Mouse (Mus musculus): ENCODE results near the gene Shb.

Shb gene

DNA sequence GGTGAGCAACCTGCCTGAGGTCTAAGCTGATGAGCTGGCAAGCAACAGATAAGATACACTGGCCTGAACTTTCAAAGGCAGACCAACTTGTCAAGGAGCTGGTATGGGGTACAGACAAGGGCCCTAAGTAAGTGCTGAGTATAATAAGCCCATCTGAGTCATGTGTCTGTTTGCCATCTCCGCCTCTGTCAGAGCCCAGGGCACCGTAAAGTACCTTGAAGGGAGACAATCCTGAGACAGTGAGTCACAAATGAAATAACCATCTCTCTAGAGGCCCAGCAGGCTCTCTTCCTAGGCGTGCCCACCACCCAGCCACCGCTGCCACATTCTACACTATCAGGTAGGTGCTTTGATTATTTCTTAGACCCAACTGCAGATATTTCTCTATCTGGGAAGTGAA lies 77.3 kb downstream of the Shb start:
- no peak for DNase-seq (ENCODE audit: low spot score)

DNA sequence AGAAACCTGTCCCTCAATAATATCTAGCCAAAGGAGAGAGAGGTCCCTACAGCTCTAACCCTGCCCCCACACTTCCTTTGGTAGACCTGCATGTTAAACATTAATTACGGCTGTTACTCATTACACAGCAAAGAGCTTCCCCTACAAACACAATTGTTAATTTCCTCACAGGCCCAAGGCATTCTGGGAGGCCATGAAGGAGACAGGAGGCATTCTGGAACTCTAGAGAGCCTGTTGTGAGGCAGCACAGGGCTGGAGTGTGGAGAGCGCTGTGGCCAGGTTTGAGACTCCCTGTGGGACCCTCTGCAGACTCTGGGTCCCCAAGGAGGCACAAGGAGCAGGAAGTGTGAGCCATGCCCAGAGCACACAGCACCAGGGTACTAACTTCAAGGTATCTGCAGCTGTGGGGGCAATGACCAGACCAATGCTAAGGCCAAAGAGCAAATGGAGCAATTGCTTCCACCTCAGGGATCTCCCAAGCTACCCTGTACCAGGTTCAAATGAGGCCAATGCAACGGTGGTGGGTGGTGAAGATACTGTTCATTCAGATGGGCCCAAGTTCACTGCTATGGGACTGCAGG lies 78.9 kb downstream of the Shb start:
- DNase-seq (ENCODE audit: low spot score): peak; percentile 49

DNA sequence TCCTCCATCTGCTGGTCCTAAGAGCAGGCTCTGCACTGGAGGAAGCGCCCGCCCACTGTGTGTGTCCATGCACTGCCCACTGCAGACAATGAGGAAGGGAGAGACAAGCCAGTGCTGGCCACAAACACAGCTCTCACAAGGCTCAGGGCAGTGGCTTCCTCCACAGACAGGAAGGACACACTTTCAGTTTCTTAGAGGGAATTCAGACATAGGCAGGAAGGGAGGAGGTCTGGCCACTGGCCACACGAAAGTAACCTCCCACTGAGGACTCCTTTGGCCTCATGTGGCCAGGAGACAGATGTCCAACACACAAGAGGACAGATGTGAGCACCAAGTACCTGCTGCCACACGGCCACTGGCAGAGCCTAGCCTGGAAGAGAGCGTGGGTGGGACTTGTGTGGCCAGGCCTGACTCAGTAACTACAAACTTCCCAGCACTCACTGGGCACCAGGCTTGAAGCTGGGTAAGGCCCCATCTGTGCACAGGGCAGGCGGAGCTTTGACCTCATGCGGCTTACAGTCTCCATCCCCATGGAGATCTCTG lies 79.6 kb downstream of the Shb start:
- DNase-seq (ENCODE audit: low spot score): peak; percentile 77

DNA sequence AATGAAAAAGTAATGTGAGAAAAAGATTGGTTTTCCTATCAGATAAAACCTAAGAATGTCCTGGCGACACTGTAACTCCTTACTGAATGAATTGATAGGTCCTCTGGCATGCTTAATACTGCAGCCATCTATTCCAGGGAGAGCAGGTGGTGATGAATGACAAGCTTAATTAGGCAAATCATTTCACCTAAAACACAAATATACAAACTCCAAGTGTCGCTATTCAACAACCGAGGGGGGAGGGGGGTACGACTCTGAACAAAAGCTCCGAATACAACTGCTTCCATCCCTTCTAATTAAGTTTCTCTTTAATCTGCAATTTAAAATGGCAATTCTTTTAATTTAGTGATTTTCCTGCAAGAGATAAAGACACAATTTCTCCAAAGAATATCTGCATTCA lies 83.3 kb downstream of the Shb start:
- DNase-seq (ENCODE audit: low spot score): no peak

DNA sequence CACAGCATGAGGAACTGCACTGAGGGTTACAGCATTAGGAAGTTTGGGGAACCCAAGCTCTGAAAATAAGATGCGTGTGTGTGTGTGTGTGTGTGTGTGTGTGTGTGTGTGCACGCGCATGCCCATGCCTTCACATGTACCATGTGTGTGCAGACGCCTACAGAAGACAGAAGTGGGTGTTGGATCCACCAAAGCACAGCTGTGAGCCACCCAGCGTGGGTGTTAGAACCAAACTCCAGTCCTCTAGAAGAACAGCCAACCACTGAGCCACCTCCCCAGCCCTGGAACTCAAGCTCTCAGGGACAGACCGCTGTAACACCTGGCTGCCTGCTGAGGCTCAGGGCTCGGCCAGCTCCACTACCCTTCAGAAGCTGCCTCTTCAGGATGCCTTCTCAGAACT lies 83.8 kb downstream of the Shb start:
- no peak for DNase-seq (ENCODE audit: low spot score)

DNA sequence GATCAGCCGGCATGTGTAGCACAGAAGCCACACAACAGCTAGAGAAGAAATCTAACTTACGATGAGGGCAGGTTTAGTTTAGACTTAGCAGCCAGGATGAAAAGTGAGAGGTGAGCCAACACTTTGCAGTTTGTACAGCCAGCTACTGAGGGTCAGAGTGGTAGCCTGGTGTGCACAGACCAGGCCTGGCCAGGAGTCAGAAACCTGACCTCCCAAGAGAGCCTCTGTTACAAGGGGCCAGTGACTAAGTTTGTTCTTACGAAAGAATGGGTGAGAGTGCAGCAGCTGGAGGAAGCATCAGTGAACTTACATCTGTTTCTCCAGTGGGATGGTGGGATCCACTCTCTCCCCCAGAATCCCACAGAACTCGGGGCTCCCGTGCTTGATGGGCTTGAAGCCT lies 85.1 kb downstream of the Shb start:
- no peak for DNase-seq (ENCODE audit: low spot score)

DNA sequence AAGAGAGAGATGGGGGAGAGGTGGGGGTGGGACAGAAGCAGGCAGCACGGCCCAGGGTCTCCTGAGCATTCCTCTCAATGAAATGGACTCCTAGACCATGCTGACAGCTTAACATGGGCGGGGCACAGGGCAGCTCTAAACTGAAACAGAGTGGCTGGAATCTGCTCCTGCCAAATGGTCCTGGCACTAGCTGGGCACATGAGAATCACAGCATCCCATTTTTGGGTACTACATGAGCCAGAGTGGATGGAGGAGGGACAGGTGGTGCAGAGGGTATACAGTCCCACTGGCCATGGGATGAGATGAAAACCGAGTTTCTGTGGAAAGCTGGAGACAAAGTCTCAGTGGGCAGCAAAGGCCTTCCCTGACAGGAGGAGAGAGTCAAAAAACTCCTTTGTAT lies 87.0 kb downstream of the Shb start:
- DNase-seq (ENCODE audit: low spot score): no peak

DNA sequence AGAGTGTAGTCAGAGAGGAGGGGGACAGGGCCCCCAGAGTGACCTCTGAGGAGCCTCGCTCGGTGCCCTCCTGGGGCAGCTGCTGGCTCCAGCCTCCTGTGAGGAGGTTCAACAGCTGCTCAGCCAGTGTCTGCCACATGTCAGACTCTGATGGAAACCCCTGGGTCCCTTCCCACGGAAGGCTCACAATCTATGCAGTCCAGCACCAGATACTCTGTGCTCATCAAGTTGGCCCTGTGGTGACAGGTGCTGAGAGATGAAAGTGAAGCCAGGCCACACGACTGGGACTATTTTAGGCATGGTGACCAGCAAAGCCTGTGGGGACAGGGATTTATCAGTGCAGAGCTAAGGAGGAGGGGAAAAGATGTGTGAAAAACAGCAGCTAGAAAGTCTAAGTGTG lies 87.5 kb downstream of the Shb start:
- DNase-seq (ENCODE audit: low spot score): no peak

DNA sequence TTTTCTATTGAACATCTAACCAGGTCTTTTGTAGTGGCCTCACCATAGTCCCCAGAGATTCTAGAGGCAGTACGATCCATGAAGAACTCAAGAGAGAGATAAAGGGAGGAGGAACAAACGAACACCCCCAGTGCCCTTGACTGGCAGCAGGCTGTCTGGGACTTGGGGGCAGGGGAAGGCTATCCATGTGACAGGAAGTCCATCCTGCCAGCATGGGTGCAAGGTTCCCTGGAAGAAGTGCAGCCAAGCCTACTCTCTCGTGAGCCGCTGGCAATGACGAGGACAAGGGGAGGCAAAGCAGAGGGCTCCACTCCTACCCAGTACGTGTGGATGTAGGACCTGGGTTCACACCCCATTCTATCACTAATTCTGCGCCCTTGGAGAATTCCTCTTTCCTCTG lies 88.6 kb downstream of the Shb start:
- no peak for DNase-seq (ENCODE audit: low spot score)

DNA sequence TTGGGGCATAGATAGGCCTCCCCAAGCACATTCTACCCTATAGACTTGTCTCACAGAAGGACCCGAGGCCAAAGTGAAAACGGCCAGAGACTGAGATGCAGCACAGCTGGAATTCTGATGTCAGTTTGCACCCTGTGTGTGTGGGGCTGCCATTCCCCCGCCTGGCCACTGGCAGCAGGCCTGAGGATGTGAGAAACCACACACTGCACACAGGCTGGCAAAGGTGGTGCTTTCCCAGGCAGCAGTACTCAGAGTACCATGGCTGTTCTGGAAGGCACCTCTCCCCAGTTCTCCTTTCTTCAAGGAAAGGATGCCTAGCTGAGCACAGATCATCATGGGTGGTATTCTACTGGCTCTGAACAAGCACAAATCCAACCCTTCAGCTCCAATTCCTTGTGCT lies 90.0 kb downstream of the Shb start:
- no peak for DNase-seq (ENCODE audit: low spot score)

DNA sequence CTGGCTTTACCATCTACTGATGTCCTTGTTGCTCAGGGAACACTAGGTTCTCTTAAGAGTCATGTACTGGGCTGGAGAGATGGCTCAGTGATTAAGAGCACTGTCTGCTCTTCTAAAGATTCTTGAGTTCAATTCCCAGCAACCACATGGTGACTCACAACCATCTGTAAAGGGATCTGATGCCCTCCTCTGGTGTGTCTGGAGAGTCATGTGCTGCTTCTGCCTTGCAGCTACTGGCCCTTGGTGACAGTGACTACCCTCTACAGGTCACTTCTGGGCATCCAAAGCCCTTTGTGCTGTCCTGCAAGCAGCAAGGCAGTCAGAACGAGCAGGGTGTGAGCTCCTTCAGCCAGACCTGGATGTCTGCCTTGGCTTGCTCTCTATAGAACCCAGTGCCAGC lies 90.5 kb downstream of the Shb start:
- DNase-seq (ENCODE audit: low spot score): no peak

DNA sequence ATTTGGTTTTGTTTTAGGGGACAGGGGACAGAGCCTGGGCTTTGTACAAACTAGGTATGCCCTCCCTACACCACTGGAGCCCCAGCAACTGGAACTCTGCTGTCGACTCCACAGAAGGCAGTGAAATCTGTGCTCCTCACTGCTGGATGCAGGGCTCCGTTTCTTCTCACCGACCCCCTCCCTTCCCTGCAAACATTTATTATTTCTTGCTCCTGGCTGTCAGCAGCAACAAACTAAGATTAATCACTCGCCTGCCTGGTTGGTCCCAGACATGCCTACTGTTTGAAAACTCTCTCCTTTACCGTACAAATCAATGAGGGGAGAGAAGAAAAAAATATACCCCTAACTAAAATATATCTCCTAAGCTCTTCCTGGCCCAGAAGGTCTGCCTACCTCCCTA lies 93.0 kb downstream of the Shb start:
- DNase-seq (ENCODE audit: low spot score): no peak

DNA sequence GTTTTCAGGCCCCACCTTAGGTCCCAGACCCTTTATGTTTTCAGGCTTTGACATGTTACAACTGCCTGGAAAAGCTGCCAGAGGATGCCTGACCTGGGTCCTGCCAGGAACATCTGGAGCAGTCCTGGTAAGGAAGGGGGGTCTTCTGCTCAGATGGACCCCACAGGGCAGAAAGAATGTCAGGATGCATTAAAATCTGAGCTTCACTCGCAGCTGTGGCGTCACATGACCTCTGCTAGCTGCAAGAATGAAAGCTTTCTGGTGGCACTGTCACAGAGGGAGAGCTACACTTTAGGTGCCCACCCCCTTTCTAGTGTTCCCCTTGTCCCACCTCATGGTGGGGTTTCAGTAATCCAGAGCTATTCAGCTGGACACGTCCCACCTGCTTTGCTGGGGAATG lies 95.3 kb downstream of the Shb start:
- DNase-seq (ENCODE audit: low spot score): no peak

DNA sequence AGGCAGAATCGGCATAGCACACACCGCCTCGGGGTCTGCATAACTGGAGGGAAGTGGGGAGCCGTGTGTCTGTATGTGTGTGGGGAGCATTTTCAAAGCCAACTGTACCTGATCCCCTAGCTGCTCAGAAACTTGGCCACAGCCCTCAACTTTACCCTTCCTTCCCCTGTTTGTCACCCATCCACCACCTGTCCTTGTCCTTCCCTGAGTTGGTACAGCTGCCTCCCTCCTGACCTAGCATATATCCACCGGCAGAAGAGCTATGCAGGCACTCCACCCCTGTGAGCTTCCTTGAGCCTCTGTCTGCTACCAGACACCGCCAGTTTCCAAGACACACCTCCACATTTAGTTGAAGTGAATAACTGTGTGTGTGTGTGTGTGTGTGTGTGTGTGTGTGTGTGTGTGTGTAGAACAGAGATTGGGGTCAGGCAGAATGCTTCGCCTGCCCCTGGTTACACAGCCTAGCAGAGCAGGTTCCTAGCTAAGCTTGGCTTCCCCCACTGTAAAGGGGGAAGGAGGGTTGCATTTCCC lies 95.8 kb downstream of the Shb start:
- DNase-seq (ENCODE audit: low spot score): no peak

DNA sequence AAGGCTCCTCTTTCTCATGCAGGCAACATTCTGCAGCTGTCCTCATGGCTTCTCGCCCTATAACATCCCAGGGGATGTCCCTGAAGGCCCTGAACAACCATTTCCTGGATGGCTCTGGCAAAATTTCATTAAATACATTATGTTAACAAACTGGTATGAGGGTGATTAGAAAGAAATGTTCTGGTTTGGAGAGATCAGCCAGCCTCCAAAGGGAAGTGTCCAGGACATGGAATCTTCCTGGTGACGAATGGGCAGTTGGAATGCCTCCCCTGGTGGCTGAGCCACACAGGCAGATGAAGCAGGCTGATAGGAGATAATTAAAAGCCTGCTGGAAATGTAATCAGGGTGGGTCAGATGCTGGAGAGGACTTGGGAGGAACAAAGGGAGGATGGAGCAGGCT lies 96.4 kb downstream of the Shb start:
- DNase-seq (ENCODE audit: low spot score): peak; percentile 39

DNA sequence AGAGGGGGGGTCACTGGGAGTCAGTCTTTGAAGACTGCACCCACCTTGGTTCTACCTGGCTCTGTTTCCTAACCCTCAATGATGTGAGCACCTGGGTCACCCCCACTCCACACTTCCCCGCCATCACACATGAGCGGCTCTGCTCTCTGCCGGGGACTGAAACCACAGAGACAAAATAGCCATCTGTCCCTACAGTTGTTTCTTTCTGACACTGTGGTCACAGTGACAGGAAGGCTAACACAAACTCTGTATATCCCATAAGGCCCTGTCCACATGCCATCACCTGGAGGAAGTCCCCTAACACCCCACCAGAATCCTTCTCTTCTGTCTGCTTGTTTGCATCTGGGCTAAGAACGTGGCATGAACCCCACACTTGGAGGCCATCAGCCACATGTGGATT lies 97.6 kb downstream of the Shb start:
- no peak for DNase-seq (ENCODE audit: low spot score)

DNA sequence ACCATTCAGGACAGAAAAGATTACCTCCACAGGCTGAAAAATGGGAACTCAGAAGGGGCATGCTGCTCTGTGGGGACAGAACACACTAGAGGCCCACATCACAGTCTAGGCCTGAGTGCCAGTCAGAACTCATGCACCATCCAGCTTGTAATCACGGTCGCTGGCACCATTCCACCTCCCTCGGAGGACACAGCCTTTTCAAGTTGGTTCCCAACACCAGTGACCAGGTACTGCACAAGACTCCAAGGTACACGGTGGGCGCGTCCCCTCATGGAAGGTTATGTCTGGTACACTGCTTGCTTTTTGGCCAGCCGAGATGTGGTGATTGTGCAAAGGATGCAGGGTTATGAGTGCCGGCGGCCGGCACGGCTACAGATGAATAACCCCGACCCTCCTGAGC lies 98.2 kb downstream of the Shb start:
- DNase-seq (ENCODE audit: low spot score): no peak

DNA sequence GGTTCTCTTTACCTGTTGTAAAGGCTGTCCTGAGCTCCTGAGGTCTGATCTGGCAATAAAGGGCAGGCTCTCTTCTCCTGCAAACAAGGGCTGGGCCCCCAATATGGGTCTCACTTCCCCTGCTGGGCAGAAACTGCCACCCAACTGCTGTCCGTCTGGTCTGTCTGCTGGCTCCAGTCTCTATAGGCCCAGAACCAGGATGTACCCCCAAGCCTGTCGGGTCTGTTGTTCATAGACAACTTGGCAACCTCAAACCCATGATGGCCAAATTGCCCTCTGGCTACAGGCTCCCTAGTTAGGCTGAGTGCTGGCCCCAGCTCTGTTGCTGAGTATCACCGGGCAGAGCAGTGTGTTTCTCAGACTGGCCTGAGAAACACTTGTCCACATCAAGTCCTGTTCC lies 100.5 kb downstream of the Shb start:
- no peak for DNase-seq (ENCODE audit: low spot score)

DNA sequence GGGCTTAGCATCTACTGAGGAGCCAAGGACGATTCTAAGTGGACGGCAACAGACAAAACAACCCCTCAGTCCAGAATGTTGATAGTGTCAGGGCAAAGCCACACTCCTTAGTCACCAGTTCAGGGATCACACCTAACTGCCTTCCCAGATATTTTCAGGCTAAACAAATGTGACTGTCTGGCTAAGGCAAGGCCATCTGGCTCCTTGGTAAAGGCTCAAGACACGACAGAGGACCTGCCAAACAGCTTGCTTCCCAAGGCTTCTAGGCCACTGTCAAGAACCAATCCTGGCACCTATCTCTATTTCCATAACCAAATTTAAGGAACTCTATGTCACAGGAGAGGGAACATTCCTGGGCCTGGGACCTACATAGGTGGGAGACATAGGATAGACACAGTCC lies 101.0 kb downstream of the Shb start:
- no peak for DNase-seq (ENCODE audit: low spot score)

DNA sequence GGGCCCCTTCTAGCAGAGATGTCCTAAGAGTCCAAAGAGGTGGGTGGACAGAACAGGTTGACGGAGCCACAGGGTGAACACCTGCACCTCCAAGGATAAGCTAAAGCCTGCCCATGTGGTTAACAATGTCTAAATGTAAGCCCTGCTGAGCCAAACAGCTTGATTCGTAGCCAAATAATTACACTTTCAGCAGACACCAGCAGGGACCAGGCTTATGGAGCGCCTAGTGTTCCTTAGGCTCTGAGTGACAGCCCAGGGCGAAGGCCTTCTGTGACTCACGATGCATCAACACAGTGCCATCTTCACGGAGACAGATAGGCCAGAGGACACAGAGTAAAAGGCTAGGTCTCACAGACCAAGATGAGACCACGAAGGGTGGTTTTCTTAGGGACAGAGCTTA lies 102.8 kb downstream of the Shb start:
- DNase-seq (ENCODE audit: low spot score): no peak

DNA sequence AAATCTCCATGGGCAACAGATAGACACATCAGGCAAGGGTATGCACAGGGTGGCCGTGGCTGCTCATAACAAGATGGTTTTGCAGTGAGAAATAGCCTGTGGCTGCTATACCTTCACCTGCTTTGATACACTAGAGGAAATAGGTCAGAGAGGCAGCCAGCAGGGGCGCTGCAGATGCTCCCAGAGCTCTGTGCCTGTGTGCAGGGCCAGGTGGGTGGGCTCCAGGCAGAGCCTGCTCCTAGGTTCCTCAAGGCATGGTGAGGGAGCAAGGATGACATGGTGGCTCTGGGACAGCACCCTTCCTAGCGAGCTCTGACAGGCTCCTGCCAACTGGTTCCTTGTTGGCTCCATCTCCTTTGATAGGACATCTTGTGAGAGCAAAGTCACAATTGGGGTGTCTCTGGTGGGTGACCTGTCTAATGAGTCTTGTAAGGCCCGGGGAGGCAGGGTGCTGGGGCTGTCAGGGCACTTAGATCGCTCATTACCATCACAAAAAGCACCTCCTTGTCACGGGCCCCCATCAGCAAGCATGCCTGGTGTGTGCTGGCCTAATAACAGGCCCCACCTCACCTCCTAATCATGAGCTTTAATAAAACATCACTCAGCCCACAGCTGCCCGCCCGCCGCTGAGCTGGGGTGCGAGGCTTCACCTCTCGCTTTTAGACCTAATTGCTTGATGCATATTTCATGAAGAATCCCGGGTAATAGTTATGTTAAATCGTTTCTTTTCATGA lies 105.4 kb downstream of the Shb start:
- DNase-seq (ENCODE audit: low spot score): no peak

DNA sequence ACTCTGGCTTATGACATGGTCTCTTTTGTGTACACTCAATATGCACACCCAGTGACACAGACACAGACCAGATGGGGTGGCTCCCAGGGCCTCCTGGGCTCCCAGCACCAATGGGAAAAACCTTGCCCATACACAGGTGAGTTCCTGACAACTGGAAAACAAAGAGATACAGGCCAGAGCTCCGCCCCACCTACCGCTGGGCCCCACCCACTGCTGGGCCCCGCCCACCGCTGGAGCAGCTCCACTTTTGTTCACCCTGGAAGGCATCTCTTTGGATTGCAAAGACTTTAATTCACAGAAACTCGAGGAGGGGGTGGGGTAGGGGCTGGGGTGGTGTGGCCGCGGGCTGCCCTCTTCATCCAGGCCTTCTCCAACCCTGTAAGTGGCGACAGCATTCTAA lies 108.9 kb downstream of the Shb start:
- no peak for DNase-seq (ENCODE audit: low spot score)

DNA sequence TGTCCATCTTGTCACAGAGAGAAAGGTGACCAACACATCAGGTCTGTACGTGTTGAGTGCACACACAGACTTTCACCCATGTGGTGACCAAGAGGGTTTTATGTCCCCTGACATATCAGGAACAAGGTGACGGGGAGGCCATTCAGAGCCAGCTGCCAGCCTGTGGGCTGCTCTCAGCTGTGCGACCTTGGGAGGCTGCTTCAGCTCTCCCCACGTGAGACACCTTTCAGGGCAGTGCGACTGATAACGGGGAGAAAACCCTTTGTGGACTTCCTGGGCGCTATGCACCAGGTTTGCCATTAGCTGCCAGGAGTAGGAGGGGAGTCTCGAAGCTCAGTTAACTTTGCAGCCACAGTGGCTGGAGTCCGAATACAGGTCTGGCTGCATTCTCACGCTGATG lies 109.6 kb downstream of the Shb start:
- DNase-seq (ENCODE audit: low spot score): no peak
